Comparison of ENCODE assay signal across 25 mouse cellular contexts in genomic region chr1:134398210-134398609, GRCm38 (mm10). TPM values are rescaled to one million over a fixed set of nuclear protein-coding genes. Genes with fewer than 3 reads are reported as not detected.
DNase-seq lines count a peak whose midpoint lies in the region; ATAC-seq and TF ChIP-seq lines count a peak whose summit lies in the region.
"Had no signal": no experiment of that assay in that cellular context is flagged by ENCODE, and none has a peak within 500 bp of the region (broad histone marks: within the 10 kb centered on the region; RNA-seq: fewer than 3 reads in every experiment).

No protein-coding gene starts in this region.

- H3K4me1 ChIP-seq in kidney, adult 2 months (ENCODE audit: control insufficient read depth, insufficient read depth, low read length), result no peaks in the 10 kb centered on the region
- H3K4me1 ChIP-seq in limb, embryonic 14.5 days (ENCODE audit: control insufficient read depth, insufficient read depth, low read length), result no peaks in the 10 kb centered on the region
- no peaks in the 10 kb centered on the region for H3K4me1 ChIP-seq in limb, embryonic 10.5 days
- H3K4me1 ChIP-seq: embryonic facial prominence, embryonic 13.5 days; embryonic facial prominence, embryonic 15.5 days; forebrain, embryonic 10.5 days; forebrain, embryonic 12.5 days had no signal

- H3K9ac ChIP-seq in limb, embryonic 14.5 days (ENCODE audit: low read depth, low read length, severe bottlenecking), result no peak overlapping the region
- H3K9ac ChIP-seq: embryonic facial prominence, embryonic 13.5 days; embryonic facial prominence, embryonic 15.5 days; forebrain, embryonic 12.5 days had no signal

- TF ChIP-seq POLR2A in kidney, adult 2 months (IDR thresholded peaks at IDR 0.05; ENCODE audit: low read depth, low read length), result no peak
- TF ChIP-seq POLR2A in limb, embryonic 14.5 days (IDR thresholded peaks at IDR 0.05; ENCODE audit: borderline replicate concordance, extremely low read depth, insufficient read depth, insufficient read length), result no peak

- ATAC-seq in limb, embryonic 14.5 days (ENCODE audit: low FRiP score, low read depth), result no peak
- ATAC-seq: forebrain, embryonic 14.5 days had no signal

- H3K4me3 ChIP-seq in kidney, adult 2 months (ENCODE audit: insufficient read depth, low read depth, low read length), result no peak overlapping the region
- H3K4me3 ChIP-seq in limb, embryonic 14.5 days (replicated peaks; ENCODE audit: low read length), result no peak overlapping the region
- H3K4me3 ChIP-seq in limb, embryonic 10.5 days, result no peak overlapping the region
- H3K4me3 ChIP-seq: embryonic facial prominence, embryonic 13.5 days; embryonic facial prominence, embryonic 15.5 days; erythroblast, embryonic 14.5 days; forebrain, embryonic 10.5 days; forebrain, embryonic 12.5 days had no signal

- no peak for TF ChIP-seq CTCF in kidney, adult 2 months (conservative IDR thresholded peaks at IDR 0.05; ENCODE audit: insufficient read depth, insufficient read length, low read depth, low read length)

- WGBS in kidney, adult 2 months, result 71% methylated on average over 12 of the region's 12 CpGs
- 89% methylated on average over 12 of the region's 12 CpGs for WGBS in limb, embryonic 14.5 days
- WGBS in limb, embryonic 10.5 days, result 93% methylated on average over 12 of the region's 12 CpGs

- H3K4me2 ChIP-seq in limb, embryonic 14.5 days (replicated peaks; ENCODE audit: low read depth, low read length, severe bottlenecking), result no peak overlapping the region
- H3K4me2 ChIP-seq: embryonic facial prominence, embryonic 13.5 days; embryonic facial prominence, embryonic 15.5 days; forebrain, embryonic 12.5 days had no signal

- DNase-seq in kidney, adult 2 months, result peak; percentile 66
- DNase-seq in kidney, postnatal 14 days, result no peak
- DNase-seq in kidney, postnatal 25 days, result peak; percentile 25 to 54
- DNase-seq in kidney, adult 18-20 months, result no peak
- DNase-seq in limb, embryonic 14.5 days (ENCODE audit: low spot score), result peak; percentile 1
- no peak for DNase-seq in limb, embryonic 10.5 days (ENCODE audit: low spot score)
- DNase-seq: adrenal gland, adult 2 months; adrenal gland, postnatal 10 days; adrenal gland, postnatal 25 days; cerebellum, adult 11 months; cerebellum, adult 18-20 months; cerebellum, adult 8-10 months; cerebellum, adult 9-11 months; cerebellum, postnatal 14 days; cerebellum, postnatal 36 days; embryo, embryonic 11 days had no signal

- H3K9me3 ChIP-seq in limb, embryonic 14.5 days (ENCODE audit: control insufficient read depth, low read length), result no peaks in the 10 kb centered on the region
- no peaks in the 10 kb centered on the region for H3K9me3 ChIP-seq in limb, embryonic 10.5 days (replicated peaks)
- H3K9me3 ChIP-seq: embryonic facial prominence, embryonic 13.5 days; embryonic facial prominence, embryonic 15.5 days; forebrain, embryonic 10.5 days; forebrain, embryonic 12.5 days had no signal

- H3K27me3 ChIP-seq in kidney, adult 2 months (replicated peaks; ENCODE audit: control insufficient read depth, insufficient read depth, low read length), result no peaks in the 10 kb centered on the region
- no peaks in the 10 kb centered on the region for H3K27me3 ChIP-seq in limb, embryonic 14.5 days (ENCODE audit: control insufficient read depth, insufficient read depth, low read length)
- H3K27me3 ChIP-seq in limb, embryonic 10.5 days (ENCODE audit: low read depth, poor library complexity, severe bottlenecking), result no peaks in the 10 kb centered on the region
- H3K27me3 ChIP-seq: embryonic facial prominence, embryonic 13.5 days; embryonic facial prominence, embryonic 15.5 days; forebrain, embryonic 12.5 days had no signal

- no peaks in the 10 kb centered on the region for H3K36me3 ChIP-seq in kidney, adult 2 months (ENCODE audit: control insufficient read depth, insufficient read depth, low read length)
- no peaks in the 10 kb centered on the region for H3K36me3 ChIP-seq in limb, embryonic 14.5 days (ENCODE audit: control insufficient read depth, insufficient read depth, low read length)
- H3K36me3 ChIP-seq in limb, embryonic 10.5 days, result no peaks in the 10 kb centered on the region
- H3K36me3 ChIP-seq: embryonic facial prominence, embryonic 13.5 days; embryonic facial prominence, embryonic 15.5 days; forebrain, embryonic 10.5 days; forebrain, embryonic 12.5 days had no signal

- no peak overlapping the region for H3K27ac ChIP-seq in kidney, adult 2 months (ENCODE audit: insufficient read depth, low read depth, low read length)
- no peak overlapping the region for H3K27ac ChIP-seq in limb, embryonic 14.5 days (replicated peaks; ENCODE audit: low read depth, low read length)
- H3K27ac ChIP-seq in limb, embryonic 10.5 days, result no peak overlapping the region
- H3K27ac ChIP-seq: embryonic facial prominence, embryonic 13.5 days; embryonic facial prominence, embryonic 15.5 days; forebrain, embryonic 10.5 days; forebrain, embryonic 12.5 days had no signal

RNA-seq across cellular contexts. Expression of gene Cyb5r1, which starts 7.1 kb away (rescaled TPM):
- polyA plus RNA-seq in kidney, adult 2 months (2012; rRNA removed), result 41.9 and 56.8 TPM in 2 replicates
- 43.0 and 46.0 TPM in 2 replicates for polyA plus RNA-seq in limb, embryonic 14.5 days (2012; rRNA removed)
- polyA plus RNA-seq in limb, embryonic 14.5 days (2014; fragmentation: Nextera tagmentation; extraction: Ambion mirVana), result 28.6 and 31.8 TPM in 2 replicates
- 41.6 and 44.4 TPM in 2 replicates for polyA plus RNA-seq in limb, embryonic 10.5 days (2016; fragmentation: Nextera tagmentation; extraction: Ambion mirVana)

RNA-seq across cellular contexts. Expression of gene 4933406M09Rik, which starts 12.5 kb away (rescaled TPM):
- 0.06 TPM in 1 of 2 replicates, not detected in the other for polyA plus RNA-seq in kidney, adult 2 months (2012; rRNA removed)
- not detected in 2 replicates for polyA plus RNA-seq in limb, embryonic 14.5 days (2012; rRNA removed)
- polyA plus RNA-seq in limb, embryonic 14.5 days (2014; fragmentation: Nextera tagmentation; extraction: Ambion mirVana), result not detected in 2 replicates
- not detected in 2 replicates for polyA plus RNA-seq in limb, embryonic 10.5 days (2016; fragmentation: Nextera tagmentation; extraction: Ambion mirVana)
- polyA plus RNA-seq: adrenal gland, adult 2 months; brain, embryonic 14.5 days; C2C12; embryonic facial prominence, embryonic 11.5 days; embryonic facial prominence, embryonic 13.5 days; embryonic facial prominence, embryonic 15.5 days; forebrain, embryonic 10.5 days; forebrain, embryonic 12.5 days; forebrain, embryonic 14.5 days had no signal

RNA-seq across cellular contexts. Expression of gene Adipor1, which starts 17.0 kb away (rescaled TPM):
- 113 and 119 TPM in 2 replicates for polyA plus RNA-seq in kidney, adult 2 months (2012; rRNA removed)
- polyA plus RNA-seq in limb, embryonic 14.5 days (2012; rRNA removed), result 74.9 and 82.9 TPM in 2 replicates
- polyA plus RNA-seq in limb, embryonic 14.5 days (2014; fragmentation: Nextera tagmentation; extraction: Ambion mirVana), result 92.1 and 97.6 TPM in 2 replicates
- polyA plus RNA-seq in limb, embryonic 10.5 days (2016; fragmentation: Nextera tagmentation; extraction: Ambion mirVana), result 79.8 and 85.0 TPM in 2 replicates

RNA-seq across cellular contexts. Expression of gene Tmem183a, which starts 36.4 kb away (rescaled TPM):
- 84.0 and 100 TPM in 2 replicates for polyA plus RNA-seq in kidney, adult 2 months (2012; rRNA removed)
- polyA plus RNA-seq in limb, embryonic 14.5 days (2012; rRNA removed), result 83.0 and 110 TPM in 2 replicates
- 77.8 and 86.8 TPM in 2 replicates for polyA plus RNA-seq in limb, embryonic 14.5 days (2014; fragmentation: Nextera tagmentation; extraction: Ambion mirVana)
- polyA plus RNA-seq in limb, embryonic 10.5 days (2016; fragmentation: Nextera tagmentation; extraction: Ambion mirVana), result 118 TPM in 2 replicates

RNA-seq across cellular contexts. Expression of gene Klhl12, which starts 57.1 kb away (rescaled TPM):
- 8.1 and 9.6 TPM in 2 replicates for polyA plus RNA-seq in kidney, adult 2 months (2012; rRNA removed)
- polyA plus RNA-seq in limb, embryonic 14.5 days (2012; rRNA removed), result 19.3 and 21.4 TPM in 2 replicates
- polyA plus RNA-seq in limb, embryonic 14.5 days (2014; fragmentation: Nextera tagmentation; extraction: Ambion mirVana), result 21.6 and 23.7 TPM in 2 replicates
- 41.6 and 43.7 TPM in 2 replicates for polyA plus RNA-seq in limb, embryonic 10.5 days (2016; fragmentation: Nextera tagmentation; extraction: Ambion mirVana)

Comparison
In these comparisons a context has a peak if more than half of its experiments do, and no peak if none do; other contexts are left out.
1. DNase-seq: peak in kidney, adult 2 months (single experiment), kidney, postnatal 25 days (2 of 2) and limb, embryonic 14.5 days (single experiment); none in kidney, postnatal 14 days (single experiment), kidney, adult 18-20 months (single experiment) and limb, embryonic 10.5 days (single experiment).